Mouse (Mus musculus): Measurements from ENCODE around the gene Smad5. TPM values are rescaled to one million over a fixed set of nuclear protein-coding genes. Genes with fewer than 3 reads are reported as not detected.

The Smad5 gene
- total RNA-seq, 2 experiments from 2014 or later = 18.1 to 23.1 TPM

DNA sequence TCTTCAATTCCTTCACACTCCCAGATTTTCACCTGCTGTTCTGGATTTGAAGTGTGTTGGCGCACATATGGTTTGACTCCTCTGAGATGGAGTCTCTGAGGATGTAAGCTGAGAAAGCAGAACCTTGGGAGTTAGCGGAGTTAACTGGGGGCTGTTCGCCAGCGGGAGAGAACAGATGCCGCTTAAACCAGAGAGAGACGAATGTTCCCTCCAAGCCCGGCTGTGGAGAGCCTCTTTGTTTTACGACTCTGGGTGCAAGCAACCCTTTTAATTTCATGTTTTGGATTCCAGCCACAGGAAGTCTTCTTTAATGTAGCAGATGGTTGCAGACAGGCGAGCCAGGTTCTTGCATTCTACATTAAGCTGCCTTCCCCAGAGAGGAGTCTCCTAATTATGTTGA lies 4.4 kb upstream of the Smad5 start:
- intact Hi-C loops (cut with DNase I) = loop anchor here (5.0 kb wide), 1 partner anchor 84 kb away; no protein-coding TSS in a partner anchor
- peak; percentile 74 to 77 for DNase-seq (ENCODE audit: low spot score in 2 of 2)

GRCm38 (mm10) chr13:56699370-56699769 lies 3.4 kb upstream of the Smad5 start:
- intact Hi-C loops (cut with DNase I) = loop anchor here (5.0 kb wide), 1 partner anchor 83 kb away; no protein-coding TSS in a partner anchor
- no peak for DNase-seq (ENCODE audit: low spot score in 2 of 2)

DNA sequence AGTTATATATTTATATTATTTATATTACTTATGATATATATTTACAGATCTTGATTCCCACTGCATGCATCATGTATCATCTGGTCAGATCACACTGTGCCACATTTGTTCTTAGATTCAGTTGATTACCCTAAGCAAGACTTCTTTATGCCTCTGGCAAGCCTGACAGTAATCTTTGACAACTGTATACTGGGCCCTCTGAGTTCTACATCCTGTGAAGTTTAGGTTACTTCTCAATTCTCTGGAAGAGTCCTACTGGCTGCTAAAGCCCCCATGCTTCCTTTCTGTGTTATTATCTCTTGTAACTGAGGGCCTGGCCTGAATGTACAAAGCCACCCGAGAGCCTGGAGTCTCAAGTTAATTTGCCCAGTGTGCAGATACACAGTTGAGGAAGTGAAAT lies 1.8 kb upstream of the Smad5 start:
- intact Hi-C loops (cut with DNase I) = no loop called here
- no peak for DNase-seq (ENCODE audit: low spot score in 2 of 2)

- intact Hi-C loops (cut with DNase I) = no loop called here
- no peak for DNase-seq (ENCODE audit: low spot score in 2 of 2)
Observed at GRCm38 (mm10) chr13:56701924-56702323, 886 bp upstream of the Smad5 start.

- DNase-seq (ENCODE audit: low spot score in 2 of 2) = peak; percentile 44 to 70
- intact Hi-C loops (cut with DNase I) = no loop called here
Observed at GRCm38 (mm10) chr13:56703222-56703870, 536 bp downstream of the Smad5 start.

- no peak for DNase-seq (ENCODE audit: low spot score in 2 of 2)
- intact Hi-C loops (cut with DNase I) = no loop called here
Observed at GRCm38 (mm10) chr13:56703871-56704321, 1.1 kb downstream of the Smad5 start.

GRCm38 (mm10) chr13:56704596-56704995 lies 1.8 kb downstream of the Smad5 start:
- intact Hi-C loops (cut with DNase I) = no loop called here
- no peak for DNase-seq (ENCODE audit: low spot score in 2 of 2)

DNA sequence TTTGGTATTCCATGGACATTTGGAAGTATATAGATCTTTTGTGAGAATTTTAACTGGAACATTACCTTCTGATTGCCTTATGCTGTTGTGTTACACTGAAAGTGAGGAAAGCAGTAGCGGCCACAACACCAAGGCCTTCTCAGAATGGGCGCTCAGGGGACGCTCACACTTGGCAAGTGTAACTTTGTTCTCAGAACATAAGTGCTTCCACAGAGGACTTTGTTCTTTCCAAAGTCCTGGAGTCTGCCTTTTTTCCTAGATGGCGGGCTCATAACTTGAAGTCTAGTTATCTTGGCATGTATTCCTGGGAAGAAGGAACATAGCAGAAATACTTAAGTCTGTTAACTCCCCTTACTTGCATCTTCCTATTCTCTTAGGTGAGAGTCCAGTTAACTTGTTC lies 4.3 kb downstream of the Smad5 start:
- intact Hi-C loops (cut with DNase I) = no loop called here
- DNase-seq (ENCODE audit: low spot score in 2 of 2) = no peak

DNA sequence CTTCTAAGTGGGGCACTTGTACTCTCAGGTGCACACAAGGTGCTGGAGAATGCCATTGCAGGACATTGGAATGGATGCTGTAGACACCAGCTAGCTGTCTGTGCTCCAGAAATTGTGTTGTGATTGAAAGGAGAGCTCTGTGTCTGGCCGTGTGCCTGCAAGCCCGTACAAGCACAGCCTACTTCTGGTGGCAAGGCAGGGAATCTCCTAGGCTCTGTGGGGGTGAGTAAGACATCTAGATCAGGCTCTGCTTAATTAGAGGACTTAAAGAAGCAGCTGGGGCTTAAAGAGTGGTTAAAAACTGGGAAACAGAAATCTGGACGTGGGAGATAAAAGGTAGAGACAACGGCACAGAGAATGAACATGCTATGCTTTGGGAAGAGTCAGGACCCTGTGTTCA lies 4.8 kb downstream of the Smad5 start:
- intact Hi-C loops (cut with DNase I) = no loop called here
- no peak for DNase-seq (ENCODE audit: low spot score in 2 of 2)

DNA sequence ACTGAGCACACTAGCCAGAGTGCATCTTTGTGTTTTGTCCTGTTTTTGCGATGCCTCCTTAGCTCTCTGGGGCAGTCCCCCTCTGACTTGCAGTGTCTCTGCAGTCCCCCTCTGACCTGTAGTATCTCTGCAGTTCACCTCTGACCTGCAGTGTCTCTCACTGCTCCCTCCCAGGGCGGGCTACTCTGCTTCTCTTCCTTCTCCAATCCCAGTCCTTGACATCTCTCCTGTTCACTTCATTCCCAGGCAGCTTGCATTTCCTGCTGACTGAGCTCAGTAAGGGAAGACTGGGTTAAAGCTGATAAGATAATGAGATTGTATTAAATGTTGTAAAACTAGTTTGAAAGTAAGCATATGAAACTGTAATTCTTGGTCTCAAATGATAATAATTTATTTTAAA lies 7.8 kb downstream of the Smad5 start:
- DNase-seq (ENCODE audit: low spot score in 2 of 2) = no peak
- intact Hi-C loops (cut with DNase I) = no loop called here

DNA sequence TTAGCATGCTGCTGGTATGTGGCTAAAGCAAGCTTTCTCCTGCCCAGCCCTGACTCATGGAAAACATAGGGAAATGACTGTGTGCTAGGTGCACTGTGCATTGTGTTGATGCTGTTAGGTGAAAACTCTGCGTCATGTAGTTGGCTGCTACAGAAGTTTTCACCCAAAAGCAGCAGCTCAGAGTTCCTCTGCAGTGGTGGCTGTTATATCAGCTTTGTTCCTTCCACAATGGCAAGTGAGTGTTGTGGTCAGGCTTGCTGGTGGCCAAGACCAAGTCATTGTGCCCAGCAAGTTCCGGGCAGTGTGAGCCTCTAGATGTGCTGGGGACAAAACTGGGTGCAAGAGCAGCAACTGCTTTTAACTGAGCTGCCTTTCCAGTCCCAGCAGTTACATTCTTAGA lies 9.4 kb downstream of the Smad5 start:
- intact Hi-C loops (cut with DNase I) = no loop called here
- DNase-seq (ENCODE audit: low spot score in 2 of 2) = no peak

- intact Hi-C loops (cut with DNase I) = no loop called here
Observed at GRCm38 (mm10) chr13:56726551-56726950, 23.7 kb downstream of the Smad5 start.

GRCm38 (mm10) chr13:56729046-56729445 lies 26.2 kb downstream of the Smad5 start:
- no peak for DNase-seq (ENCODE audit: low spot score in 2 of 2)
- intact Hi-C loops (cut with DNase I) = no loop called here

More at GRCm38 (mm10) chr13:56726551-56726950, 23.7 kb downstream of the Smad5 start:
- DNase-seq (ENCODE audit: low spot score in 2 of 2) = no peak

- intact Hi-C loops (cut with DNase I) = loop anchor here (5.0 kb wide), 1 partner anchor 177 kb away; no protein-coding TSS in a partner anchor
Observed at GRCm38 (mm10) chr13:56734617-56735016, 31.8 kb downstream of the Smad5 start.

GRCm38 (mm10) chr13:56735212-56735875 lies 32.5 kb downstream of the Smad5 start:
- peak in 1 of 2 experiments; percentile 18 for DNase-seq (ENCODE audit: low spot score in 2 of 2)
- intact Hi-C loops (cut with DNase I) = no loop called here

More at GRCm38 (mm10) chr13:56734617-56735016, 31.8 kb downstream of the Smad5 start:
- DNase-seq (ENCODE audit: low spot score in 2 of 2) = no peak

DNA sequence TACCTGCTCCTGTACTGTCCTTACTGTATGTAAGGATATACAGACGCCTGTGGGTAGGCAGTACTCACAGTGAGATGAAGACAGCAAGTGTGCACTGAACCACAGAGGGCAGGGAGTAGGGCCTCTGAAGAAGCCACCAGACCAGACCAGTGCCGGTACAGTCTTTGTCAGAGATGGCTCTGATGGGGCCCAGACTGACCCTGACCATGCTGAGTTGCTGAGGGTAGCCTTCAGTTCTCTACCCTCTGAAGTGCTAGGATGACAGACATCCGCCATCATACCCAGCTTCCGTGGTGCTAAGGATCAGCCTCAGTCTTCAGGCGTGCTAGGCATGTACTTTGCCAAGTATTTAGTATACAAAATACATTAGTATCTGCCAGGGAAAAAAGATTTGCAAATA lies 36.7 kb downstream of the Smad5 start:
- intact Hi-C loops (cut with DNase I) = no loop called here
- DNase-seq (ENCODE audit: low spot score in 2 of 2) = no peak

GRCm38 (mm10) chr13:56740496-56740895 lies 37.7 kb downstream of the Smad5 start:
- no peak for DNase-seq (ENCODE audit: low spot score in 2 of 2)
- intact Hi-C loops (cut with DNase I) = no loop called here

DNA sequence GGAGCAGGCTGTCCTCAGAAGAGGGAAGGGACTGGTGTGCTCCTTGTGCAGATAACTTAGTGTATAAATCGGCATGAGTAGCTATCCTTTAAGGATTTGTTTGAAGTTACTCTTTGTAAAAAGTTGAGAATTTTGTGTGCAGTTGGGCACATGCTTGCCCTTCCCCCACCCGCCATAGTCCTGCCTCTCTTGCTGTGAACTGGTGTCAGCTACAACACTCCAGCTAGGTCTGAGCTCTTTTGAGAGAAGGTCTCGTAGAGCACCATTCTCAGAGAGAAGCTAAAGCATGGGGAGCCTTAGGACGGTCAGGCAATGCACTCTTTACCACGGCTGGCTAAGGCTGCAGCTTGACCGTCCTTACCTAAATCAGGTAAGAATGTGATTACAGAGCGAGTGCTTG lies 38.9 kb downstream of the Smad5 start:
- no peak for DNase-seq (ENCODE audit: low spot score in 2 of 2)

GRCm38 (mm10) chr13:56742325-56742901 lies 39.6 kb downstream of the Smad5 start:
- intact Hi-C loops (cut with DNase I) = no loop called here
- no peak for DNase-seq (ENCODE audit: low spot score in 2 of 2)

More for the DNA sequence above, 38.9 kb downstream of the Smad5 start:
- intact Hi-C loops (cut with DNase I) = no loop called here

GRCm38 (mm10) chr13:56746739-56747532 lies 44.1 kb downstream of the Smad5 start:
- intact Hi-C loops (cut with DNase I) = no loop called here
- no peak for DNase-seq (ENCODE audit: low spot score in 2 of 2)
